Mouse (Mus musculus): ENCODE measurements around the gene Fes.
"Not testable (repeated sequence)": the region's sequence is repeated elsewhere in the genome, so short reads cannot be mapped to it uniquely, and the experiment has no call there.

Fes gene

GRCm38 (mm10) chr7:80404101-80404894, 16.6 kb upstream of the Fes start:
- DNase-seq (ENCODE audit: low read depth, low spot score), result no peak

- DNase-seq (ENCODE audit: low read depth, low spot score), result no peak
Observed at GRCm38 (mm10) chr7:80403551-80403950, 15.8 kb upstream of the Fes start.

- DNase-seq (ENCODE audit: low read depth, low spot score), result peak; percentile 57
Observed at GRCm38 (mm10) chr7:80402651-80403321, 15.0 kb upstream of the Fes start.

GRCm38 (mm10) chr7:80401860-80402641, 14.3 kb upstream of the Fes start:
- DNase-seq (ENCODE audit: low read depth, low spot score), result no peak

- no peak for DNase-seq (ENCODE audit: low read depth, low spot score)
Observed at GRCm38 (mm10) chr7:80401041-80401859, 13.5 kb upstream of the Fes start.

- no peak for DNase-seq (ENCODE audit: low read depth, low spot score)
Observed at GRCm38 (mm10) chr7:80400571-80400970, 12.8 kb upstream of the Fes start.

GRCm38 (mm10) chr7:80400099-80400498, 12.4 kb upstream of the Fes start:
- no peak for DNase-seq (ENCODE audit: low read depth, low spot score)

GRCm38 (mm10) chr7:80398654-80399444, 11.1 kb upstream of the Fes start:
- DNase-seq (ENCODE audit: low read depth, low spot score), result no peak

- DNase-seq (ENCODE audit: low read depth, low spot score), result no peak
Observed at GRCm38 (mm10) chr7:80397986-80398385, 10.2 kb upstream of the Fes start.

- DNase-seq (ENCODE audit: low read depth, low spot score), result not testable (repeated sequence)
Observed at GRCm38 (mm10) chr7:80396427-80396826, 8.7 kb upstream of the Fes start.

GRCm38 (mm10) chr7:80394600-80394999, 6.9 kb upstream of the Fes start:
- no peak for DNase-seq (ENCODE audit: low read depth, low spot score)

GRCm38 (mm10) chr7:80392119-80392518, 4.4 kb upstream of the Fes start:
- no peak for DNase-seq (ENCODE audit: low read depth, low spot score)

- DNase-seq (ENCODE audit: low read depth, low spot score), result no peak
Observed at GRCm38 (mm10) chr7:80387033-80387632, 613 bp downstream of the Fes start.

- peak; percentile 77 for DNase-seq (ENCODE audit: low read depth, low spot score)
Observed at GRCm38 (mm10) chr7:80386235-80386930, 1.4 kb downstream of the Fes start.

GRCm38 (mm10) chr7:80382919-80383318, 4.8 kb downstream of the Fes start:
- no peak for DNase-seq (ENCODE audit: low read depth, low spot score)

GRCm38 (mm10) chr7:80379531-80379930, 8.2 kb downstream of the Fes start:
- no peak for DNase-seq (ENCODE audit: low read depth, low spot score)

- no peak for DNase-seq (ENCODE audit: low read depth, low spot score)
Observed at GRCm38 (mm10) chr7:80377471-80377870, 10.3 kb downstream of the Fes start.

- no peak for DNase-seq (ENCODE audit: low read depth, low spot score)
Observed at GRCm38 (mm10) chr7:80376192-80376591, 11.6 kb downstream of the Fes start.

GRCm38 (mm10) chr7:80375376-80376039, 12.2 kb downstream of the Fes start:
- no peak for DNase-seq (ENCODE audit: low read depth, low spot score)
